Mouse (Mus musculus) heart, postnatal 0 days (tissue): ENCODE measurements at regions not wholly inside any gene's neighbourhood (a gene's known extent, or its start where the extent isn't known, plus 50 kb on each side); places are given as distances from the start of the nearest gene placed in this dataset.

Source experiments
- CTCF ChIP-seq: IDR thresholded peaks from 2 replicates; pipeline ENCODE4 v1.5.1; 2016; ENCODE audit warnings: antibody characterized with exemption, control low read depth, low read depth
- EP300 ChIP-seq: IDR thresholded peaks from 2 replicates; pipeline ENCODE4 v1.6.1; 2016; ENCODE audit warnings: antibody characterized with exemption, low read depth

- TF ChIP-seq CTCF (no peak), EP300 (no peak)
These were observed 428.5 kb upstream of the Btbd3 start for GRCm38 (mm10) chr2:137827814-137828374.
